Mouse (Mus musculus): ENCODE measurements at regions not wholly inside any gene's neighbourhood (a gene's known extent, or its start where the extent isn't known, plus 50 kb on each side); places are given as distances from the start of the nearest gene placed in this dataset.

- 72% methylated on average over 5 of the region's 5 CpGs for WGBS
- TF ChIP-seq CTCF (IDR thresholded peaks at IDR 0.05; ENCODE audit: control insufficient read depth, insufficient read depth, low read length) = no peak
- no peak for TF ChIP-seq POLR2A (IDR thresholded peaks at IDR 0.05; ENCODE audit: borderline replicate concordance, control insufficient read depth, low read depth, low read length)
- Histone ChIP-seq H3K27ac (ENCODE audit: control insufficient read depth, insufficient read depth, low read depth, low read length, poor library complexity) (no peak overlapping the region), H3K4me3 (replicated peaks; ENCODE audit: control insufficient read depth, low read depth, low read length) (no peak overlapping the region), H3K4me1 (ENCODE audit: control insufficient read depth, insufficient read depth, low read length) (no peaks in the 10 kb centered on the region)
Measured at GRCm38 (mm10) chr17:79518696-79519095, 93.0 kb upstream of the Rmdn2 start.

GRCm38 (mm10) chr17:79519356-79519755, 92.3 kb upstream of the Rmdn2 start:
- TF ChIP-seq POLR2A (IDR thresholded peaks at IDR 0.05; ENCODE audit: borderline replicate concordance, control insufficient read depth, low read depth, low read length) = no peak
- no peak for TF ChIP-seq CTCF (IDR thresholded peaks at IDR 0.05; ENCODE audit: control insufficient read depth, insufficient read depth, low read length)
- Histone ChIP-seq H3K4me3 (replicated peaks; ENCODE audit: control insufficient read depth, low read depth, low read length) (no peak overlapping the region), H3K27ac (ENCODE audit: control insufficient read depth, insufficient read depth, low read depth, low read length, poor library complexity) (no peak overlapping the region), H3K4me1 (ENCODE audit: control insufficient read depth, insufficient read depth, low read length) (no peaks in the 10 kb centered on the region)
- WGBS = 85% methylated on average over 4 of the region's 4 CpGs

- H3K4me3 ChIP-seq (replicated peaks; ENCODE audit: control insufficient read depth, low read depth, low read length) = no peak overlapping the region
- TF ChIP-seq POLR2A (IDR thresholded peaks at IDR 0.05; ENCODE audit: borderline replicate concordance, control insufficient read depth, low read depth, low read length) = no peak
Measured at GRCm38 (mm10) chr17:79520283-79520682, 91.4 kb upstream of the Rmdn2 start.

GRCm38 (mm10) chr17:79521691-79522090, 90.0 kb upstream of the Rmdn2 start:
- Histone ChIP-seq H3K27ac (ENCODE audit: control insufficient read depth, insufficient read depth, low read depth, low read length, poor library complexity) (no peak overlapping the region), H3K4me1 (ENCODE audit: control insufficient read depth, insufficient read depth, low read length) (no peaks in the 10 kb centered on the region), H3K4me3 (replicated peaks; ENCODE audit: control insufficient read depth, low read depth, low read length) (no peak overlapping the region)
- TF ChIP-seq CTCF (IDR thresholded peaks at IDR 0.05; ENCODE audit: control insufficient read depth, insufficient read depth, low read length) (no peak), POLR2A (IDR thresholded peaks at IDR 0.05; ENCODE audit: borderline replicate concordance, control insufficient read depth, low read depth, low read length) (no peak)
- WGBS = 91% methylated on average over 7 of the region's 7 CpGs

More at GRCm38 (mm10) chr17:79520283-79520682, 91.4 kb upstream of the Rmdn2 start:
- H3K4me1 ChIP-seq (ENCODE audit: control insufficient read depth, insufficient read depth, low read length) = no peaks in the 10 kb centered on the region
- WGBS = 78% methylated on average over 5 of the region's 5 CpGs
- H3K27ac ChIP-seq (ENCODE audit: control insufficient read depth, insufficient read depth, low read depth, low read length, poor library complexity) = no peak overlapping the region

- 85% methylated on average over 3 of the region's 3 CpGs for WGBS
- TF ChIP-seq CTCF (IDR thresholded peaks at IDR 0.05; ENCODE audit: control insufficient read depth, insufficient read depth, low read length) = no peak
- H3K4me3 ChIP-seq (replicated peaks; ENCODE audit: control insufficient read depth, low read depth, low read length) = no peak overlapping the region
- no peaks in the 10 kb centered on the region for H3K4me1 ChIP-seq (ENCODE audit: control insufficient read depth, insufficient read depth, low read length)
- no peak overlapping the region for H3K27ac ChIP-seq (ENCODE audit: control insufficient read depth, insufficient read depth, low read depth, low read length, poor library complexity)
Measured at GRCm38 (mm10) chr17:79523230-79523629, 88.4 kb upstream of the Rmdn2 start.

GRCm38 (mm10) chr17:79527391-79527790, 84.3 kb upstream of the Rmdn2 start:
- Histone ChIP-seq H3K4me1 (ENCODE audit: control insufficient read depth, insufficient read depth, low read length) (no peaks in the 10 kb centered on the region), H3K4me3 (replicated peaks; ENCODE audit: control insufficient read depth, low read depth, low read length) (no peak overlapping the region), H3K27ac (ENCODE audit: control insufficient read depth, insufficient read depth, low read depth, low read length, poor library complexity) (no peak overlapping the region)
- 80% methylated on average over 3 of the region's 3 CpGs for WGBS
- TF ChIP-seq CTCF (IDR thresholded peaks at IDR 0.05; ENCODE audit: control insufficient read depth, insufficient read depth, low read length) = no peak

GRCm38 (mm10) chr17:79536549-79536948, 75.1 kb upstream of the Rmdn2 start:
- H3K4me1 ChIP-seq (ENCODE audit: control insufficient read depth, insufficient read depth, low read length) = no peaks in the 10 kb centered on the region
- H3K4me3 ChIP-seq (replicated peaks; ENCODE audit: control insufficient read depth, low read depth, low read length) = no peak overlapping the region
- H3K27ac ChIP-seq (ENCODE audit: control insufficient read depth, insufficient read depth, low read depth, low read length, poor library complexity) = no peak overlapping the region
- TF ChIP-seq CTCF (IDR thresholded peaks at IDR 0.05; ENCODE audit: control insufficient read depth, insufficient read depth, low read length) (no peak), POLR2A (IDR thresholded peaks at IDR 0.05; ENCODE audit: borderline replicate concordance, control insufficient read depth, low read depth, low read length) (no peak)
- WGBS = 45% methylated on average over 4 of the region's 4 CpGs

- Histone ChIP-seq H3K4me1 (ENCODE audit: control insufficient read depth, insufficient read depth, low read length) (no peaks in the 10 kb centered on the region), H3K27ac (ENCODE audit: control insufficient read depth, insufficient read depth, low read depth, low read length, poor library complexity) (no peak overlapping the region), H3K4me3 (replicated peaks; ENCODE audit: control insufficient read depth, low read depth, low read length) (no peak overlapping the region)
- TF ChIP-seq POLR2A (IDR thresholded peaks at IDR 0.05; ENCODE audit: borderline replicate concordance, control insufficient read depth, low read depth, low read length) (no peak), CTCF (IDR thresholded peaks at IDR 0.05; ENCODE audit: control insufficient read depth, insufficient read depth, low read length) (no peak)
- WGBS = 9% methylated on average over 4 of the region's 4 CpGs
Measured at GRCm38 (mm10) chr17:79538789-79539188, 72.9 kb upstream of the Rmdn2 start.

- no peak overlapping the region for H3K4me3 ChIP-seq (replicated peaks; ENCODE audit: control insufficient read depth, low read depth, low read length)
- no peak overlapping the region for H3K27ac ChIP-seq (ENCODE audit: control insufficient read depth, insufficient read depth, low read depth, low read length, poor library complexity)
- TF ChIP-seq POLR2A (IDR thresholded peaks at IDR 0.05; ENCODE audit: borderline replicate concordance, control insufficient read depth, low read depth, low read length) (no peak), CTCF (IDR thresholded peaks at IDR 0.05; ENCODE audit: control insufficient read depth, insufficient read depth, low read length) (no peak)
- H3K4me1 ChIP-seq (ENCODE audit: control insufficient read depth, insufficient read depth, low read length) = no peaks in the 10 kb centered on the region
- WGBS = 48% methylated on average over 1 of the region's 1 CpGs
Measured at GRCm38 (mm10) chr17:79540038-79540437, 71.6 kb upstream of the Rmdn2 start.
